Mouse (Mus musculus) gastrocnemius, adult 18-20 months (tissue): ENCODE results near the gene Gucy2d. TPM values are rescaled to one million over a fixed set of nuclear protein-coding genes. Genes with fewer than 3 reads are reported as not detected.
A peak's percentile ranks its signal among the peaks of the same experiment; 100 is the strongest.

Source experiments
- DNase-seq: peaks from one replicate; pipeline ENCODE4 v3.0.0; 2021; ENCODE audit warnings: low spot score
- total RNA-seq, 2 experiments: library from RNA; stranded (reverse); gene quantifications; 2 replicates each; pipeline ENCODE4 v1.2.3; 2021

Gucy2d gene
- total RNA-seq, 2 experiments from 2014 or later: 0.19 TPM; not detected in 1

- no peak for DNase-seq
Measured at GRCm38 (mm10) chr7:98513251-98513650, 73.0 kb downstream of the Gucy2d start.

- DNase-seq: no peak
Measured at GRCm38 (mm10) chr7:98522576-98522975, 82.4 kb downstream of the Gucy2d start.

- peak; percentile 56 for DNase-seq
Measured at GRCm38 (mm10) chr7:98523070-98523812, 83.0 kb downstream of the Gucy2d start.

GRCm38 (mm10) chr7:98523813-98524361 is 83.7 kb downstream of the Gucy2d start:
- DNase-seq: no peak

- no peak for DNase-seq
Measured at GRCm38 (mm10) chr7:98524401-98524800, 84.2 kb downstream of the Gucy2d start.

GRCm38 (mm10) chr7:98524869-98525699 is 84.9 kb downstream of the Gucy2d start:
- no peak for DNase-seq

Other genes with a start within 250 kb of the Gucy2d start
- not detected for gene B3gnt6, start 240.9 kb upstream of the Gucy2d start, total RNA-seq
- gene Acer3, start 119.2 kb upstream of the Gucy2d start, total RNA-seq: 1 to 10 TPM; 3.6 to 4.1 TPM
- gene Tsku, start 79.1 kb upstream of the Gucy2d start, total RNA-seq: 1 to 10 TPM; 1.1 to 1.7 TPM
- 1 to 10 TPM; 2.6 to 8.1 TPM for gene Lrrc32, start 48.9 kb downstream of the Gucy2d start, total RNA-seq
- 10 to 100 TPM; 14.2 to 18.5 TPM for gene Emsy, start 216.4 kb downstream of the Gucy2d start, total RNA-seq